Mouse (Mus musculus) urinary bladder, postnatal 14 days (tissue): ENCODE data around the gene Phkg1.
"Not testable (repeated sequence)": the region's sequence is repeated elsewhere in the genome, so short reads cannot be mapped to it uniquely, and the experiment has no call there.

Source experiments
- DNase-seq: peaks from one replicate; pipeline ENCODE4 v3.0.0; 2021; ENCODE audit warnings: low spot score

The Phkg1 gene

GRCm38 (mm10) chr5:129898449-129898848 is at the start of gene Phkg1:
Gene Phkg1 (minus strand): TSS chr5:129898549.
- no peak for DNase-seq

GRCm38 (mm10) chr5:129947528-129948033 is 49.2 kb upstream of the Phkg1 start:
- no peak for DNase-seq

DNA sequence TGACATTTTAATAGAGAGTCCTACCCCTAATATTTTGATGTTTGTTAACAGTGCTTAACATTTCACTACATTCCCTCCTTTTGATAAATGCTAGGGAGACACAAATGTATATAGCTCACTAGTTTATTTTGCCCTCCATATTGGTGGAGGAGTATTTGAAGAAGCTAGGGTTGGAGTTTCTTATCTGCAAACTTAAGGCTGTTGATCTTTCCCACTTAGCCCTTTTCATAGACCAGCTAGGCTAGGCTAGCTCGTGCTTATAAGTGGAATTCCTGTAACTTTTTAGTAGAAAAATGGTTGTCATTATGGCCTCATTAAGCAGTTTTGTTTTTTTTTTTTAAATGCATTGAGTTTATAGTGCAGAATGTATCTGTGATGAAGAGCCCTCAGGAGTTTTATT is 45.1 kb upstream of the Phkg1 start:
- DNase-seq = no peak

GRCm38 (mm10) chr5:129942073-129942939 is 44.0 kb upstream of the Phkg1 start:
- peak; percentile 22 for DNase-seq

DNA sequence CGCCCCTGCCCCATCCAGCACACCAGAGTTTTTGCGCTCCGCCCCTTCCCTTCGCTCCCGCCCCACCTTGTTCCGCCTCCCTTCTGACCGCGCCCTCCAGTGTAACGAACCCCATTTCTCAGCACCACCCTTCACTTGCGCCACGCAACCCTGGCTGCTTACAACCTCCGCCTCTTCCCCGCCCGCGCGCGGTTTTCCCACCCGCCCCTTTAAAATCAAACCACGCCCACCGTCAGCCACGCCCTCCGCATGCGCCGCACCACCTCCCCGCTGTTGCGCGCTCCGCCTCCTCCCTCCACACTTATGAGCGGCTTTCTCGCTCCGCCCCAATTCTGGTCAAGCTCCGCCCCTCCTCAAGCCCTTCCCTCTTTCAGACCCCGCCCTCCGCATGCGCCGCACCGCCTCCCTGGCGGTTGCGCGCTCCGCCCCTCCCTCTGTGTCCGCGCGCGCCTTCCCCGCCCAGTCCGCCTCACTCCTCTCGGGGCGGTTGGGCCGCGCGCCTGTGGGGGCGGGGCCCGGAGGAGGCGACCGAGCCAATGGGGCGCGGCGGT is 43.2 kb upstream of the Phkg1 start, which contains the start of gene Vkorc1l1:
Gene Vkorc1l1 (plus strand): TSS at position 476 of the 551 bp plus-strand sequence.
- DNase-seq = peak; percentile 99

- DNase-seq = no peak
These were observed 42.6 kb upstream of the Phkg1 start for GRCm38 (mm10) chr5:129940736-129941494.

DNA sequence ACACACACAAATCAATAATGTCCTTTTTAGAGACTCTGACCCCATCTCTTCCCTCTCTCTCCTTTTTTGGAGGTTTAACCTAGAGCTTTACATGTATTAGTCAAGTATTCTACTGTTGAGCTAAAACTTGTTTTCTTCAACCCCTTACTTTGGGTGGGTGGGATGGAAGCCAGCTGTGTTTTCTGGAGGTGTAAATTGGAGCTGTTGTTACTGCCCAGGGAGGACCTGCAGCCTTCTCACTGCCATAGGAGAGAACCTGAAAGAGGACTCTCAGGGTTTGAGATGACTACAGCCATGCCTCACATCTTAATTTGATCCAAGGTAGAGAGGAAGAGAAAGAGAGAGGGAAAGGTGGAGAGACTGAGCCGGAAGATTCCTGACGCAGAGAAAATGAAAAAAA is 41.9 kb upstream of the Phkg1 start:
- no peak for DNase-seq

DNA sequence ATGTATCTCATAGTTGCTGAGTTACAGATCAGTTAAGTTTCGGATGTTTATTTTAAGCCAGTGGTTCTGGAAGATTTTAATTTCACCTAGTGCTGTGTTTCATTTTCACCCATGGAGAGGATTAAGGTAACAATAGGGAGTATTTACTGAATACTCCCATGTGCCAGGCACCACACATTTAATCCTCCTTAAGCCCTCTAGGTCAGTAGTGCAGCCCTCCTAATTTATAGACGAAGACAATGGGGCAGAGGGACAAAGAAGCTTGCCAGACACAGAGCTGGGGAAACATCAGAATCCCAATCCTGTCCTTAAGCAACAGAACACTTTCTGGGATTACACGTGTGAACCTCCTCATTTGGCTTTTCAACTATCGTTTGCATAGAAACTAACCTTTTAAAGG is 38.6 kb upstream of the Phkg1 start:
- DNase-seq = no peak

GRCm38 (mm10) chr5:129929924-129930855 is 31.8 kb upstream of the Phkg1 start:
- DNase-seq = peak; percentile 20

DNA sequence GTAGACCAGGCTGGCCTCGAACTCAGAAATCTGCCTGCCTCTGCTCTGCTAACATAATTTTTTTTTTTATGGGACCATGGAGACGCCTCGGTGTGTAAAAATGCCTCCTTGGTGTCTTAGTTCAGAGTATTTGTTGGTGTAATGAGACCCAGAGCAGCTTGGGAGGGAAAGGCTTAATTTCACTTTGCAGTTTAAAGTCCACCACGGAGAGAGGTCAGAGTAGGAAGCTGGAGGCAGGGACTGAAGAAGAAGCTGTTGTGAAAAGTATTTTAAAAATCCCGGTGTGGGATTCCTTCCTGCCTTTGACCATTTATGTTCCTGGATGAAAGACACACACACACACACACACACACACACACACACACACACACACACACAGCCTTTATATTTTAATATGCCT is 27.6 kb upstream of the Phkg1 start:
- no peak for DNase-seq

- DNase-seq = no peak
These were observed 26.6 kb upstream of the Phkg1 start for GRCm38 (mm10) chr5:129924820-129925452.

DNA sequence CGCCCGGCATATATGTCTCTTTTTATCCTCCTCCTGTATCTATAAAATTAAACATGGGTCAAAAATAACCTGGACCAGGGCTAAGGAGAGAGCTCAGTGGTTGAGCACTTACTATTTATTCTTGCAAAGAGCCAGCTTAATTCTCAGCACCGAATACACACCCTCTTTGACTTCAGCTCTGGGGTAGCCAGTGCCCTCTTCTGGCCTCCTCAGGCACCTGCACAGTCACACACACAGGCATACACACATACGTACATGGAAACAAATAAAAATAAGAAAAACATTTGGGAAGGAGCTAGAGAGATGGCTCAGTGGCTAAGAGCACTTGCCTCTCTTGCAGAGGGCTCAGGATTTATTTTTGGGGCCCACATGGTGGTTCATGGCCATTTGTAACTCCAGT is 23.6 kb upstream of the Phkg1 start:
- DNase-seq = no peak

GRCm38 (mm10) chr5:129919320-129919719 is 21.0 kb upstream of the Phkg1 start:
- no peak for DNase-seq

DNA sequence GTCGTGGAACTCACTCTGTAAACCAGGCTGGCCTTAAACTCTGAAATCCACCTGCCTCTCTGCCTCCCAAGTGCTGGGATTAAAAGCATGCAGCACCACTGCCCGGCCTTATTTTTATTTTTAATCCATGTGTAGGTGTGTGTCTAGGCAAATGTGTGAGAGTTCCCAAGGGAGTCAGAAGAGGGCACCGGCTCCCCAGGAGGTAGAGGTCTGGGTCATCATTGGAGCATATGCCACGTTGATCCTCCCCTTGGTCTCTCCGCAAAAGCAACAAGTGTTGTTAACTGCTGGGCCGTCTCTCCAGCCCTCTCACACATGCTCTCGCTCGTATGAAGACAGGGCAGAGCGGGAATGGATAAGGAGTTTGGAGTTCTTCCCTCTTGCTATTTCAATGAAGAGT is 20.4 kb upstream of the Phkg1 start:
- no peak for DNase-seq

DNA sequence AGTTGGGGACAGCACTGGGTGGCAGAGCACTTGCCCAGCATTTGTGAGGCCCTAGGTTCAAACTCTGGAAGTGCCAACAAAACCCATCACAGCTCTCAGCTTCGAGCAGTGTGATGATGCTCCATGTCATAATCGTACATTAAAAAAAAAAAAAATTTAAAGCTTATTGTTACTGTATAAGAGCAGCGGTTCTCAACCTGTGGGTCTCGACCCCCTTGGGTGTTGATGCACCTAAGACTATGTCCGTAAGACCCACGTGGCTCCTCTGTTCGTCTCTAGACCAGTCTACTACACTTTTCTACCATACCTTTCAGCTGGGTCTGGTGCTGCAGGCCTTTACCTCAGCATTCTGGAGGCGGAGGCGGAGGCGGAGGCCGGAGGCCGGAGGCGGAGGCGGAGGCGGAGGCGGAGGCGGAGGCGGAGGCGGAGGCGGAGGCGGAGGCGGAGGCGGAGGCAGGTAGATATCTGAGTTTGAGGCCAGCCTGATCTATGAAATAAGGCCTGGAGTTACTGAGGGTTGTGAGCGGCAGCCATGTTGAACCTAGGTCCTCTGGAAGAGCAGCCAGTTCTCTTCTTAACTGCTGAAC is 19.8 kb upstream of the Phkg1 start:
- no peak for DNase-seq

GRCm38 (mm10) chr5:129915491-129915890 is 17.1 kb upstream of the Phkg1 start:
- DNase-seq = not testable (repeated sequence)

- no peak for DNase-seq
These were observed 15.7 kb upstream of the Phkg1 start for GRCm38 (mm10) chr5:129914024-129914423.

DNA sequence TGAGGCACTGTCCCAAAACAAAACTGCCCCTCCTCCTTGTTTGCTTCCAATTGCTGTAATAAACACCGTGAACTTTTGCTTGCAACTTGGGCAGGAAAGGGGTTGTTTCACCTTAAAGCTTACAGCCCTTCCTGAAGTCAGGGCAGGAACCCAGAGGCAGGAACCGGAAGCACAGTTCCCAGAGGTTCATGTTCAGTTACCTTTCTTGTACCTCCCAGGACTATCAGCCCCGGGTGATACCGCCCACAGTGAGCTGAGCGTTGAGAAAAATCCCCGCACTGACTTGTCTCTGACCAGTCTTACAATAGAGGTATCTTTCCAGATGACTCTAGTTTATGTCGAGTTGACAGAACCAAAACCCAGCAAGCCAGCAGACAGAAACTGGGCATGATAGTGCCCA is 11.2 kb upstream of the Phkg1 start:
- no peak for DNase-seq

DNA sequence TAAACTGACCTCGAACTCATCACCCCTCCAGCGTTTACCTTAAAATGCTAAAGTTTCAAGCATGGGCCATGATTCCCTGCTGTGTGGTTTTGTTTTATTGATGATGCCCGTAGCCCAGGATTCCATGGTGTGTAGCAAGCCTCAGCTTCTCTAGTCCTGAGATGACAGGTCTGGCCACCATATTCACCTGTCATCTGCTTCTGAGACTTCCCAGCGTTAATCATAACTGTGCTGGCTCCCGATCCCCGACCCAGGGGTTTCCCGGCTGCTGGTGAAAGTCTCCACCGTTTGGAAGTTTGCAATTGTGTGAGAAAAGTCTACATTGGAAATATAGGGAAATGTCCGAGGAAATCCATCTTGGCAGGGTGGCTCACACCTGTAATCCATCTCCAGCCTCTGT is 10.8 kb upstream of the Phkg1 start:
- DNase-seq = no peak

- peak; percentile 94 for DNase-seq
These were observed 10.1 kb upstream of the Phkg1 start, which contains the start of gene Nupr1l for GRCm38 (mm10) chr5:129908242-129908965. Gene Nupr1l (plus strand): TSS chr5:129908540.
